Mouse (Mus musculus) lung, postnatal 0 days (tissue): ENCODE data around the gene Nsun5. TPM values are rescaled to one million over a fixed set of nuclear protein-coding genes. Genes with fewer than 3 reads are reported as not detected.

ENCODE experiments used
- ATAC-seq: fragments of 200-750 bp; cut with Nextera tagmentation; 2 replicates; pipeline ENCODE4 v1.8.0; 2017; ENCODE audit warnings: moderate library complexity
- DNase-seq: peaks from one replicate; pipeline ENCODE4 v3.0.0-alpha.2; 2016; ENCODE audit warnings: low spot score
- H3K27ac ChIP-seq: fragments of 300-500 bp; sonication (generic); 2 replicates; pipeline ENCODE4 v1.5.1; 2014; ENCODE audit warnings: antibody characterized with exemption, mild to moderate bottlenecking, low read length, mixed read lengths
- H3K27me3 ChIP-seq: fragments of 300-500 bp; sonication (generic); replicated peaks from 2 replicates; pipeline ENCODE4 v1.6.1; 2014; ENCODE audit warnings: low read length, mixed read lengths; ENCODE audit not compliant: insufficient read depth
- H3K36me3 ChIP-seq: fragments of 300-500 bp; sonication (generic); 2 replicates; pipeline ENCODE4 v1.6.1; 2014; ENCODE audit warnings: low read length, mixed read lengths; ENCODE audit not compliant: insufficient read depth
- H3K4me1 ChIP-seq: fragments of 300-500 bp; sonication (generic); 2 replicates; pipeline ENCODE4 v1.6.1; 2014; ENCODE audit warnings: antibody characterized with exemption, low read depth, low read length, mixed read lengths; ENCODE audit not compliant: insufficient read depth
- H3K4me2 ChIP-seq: fragments of 300-500 bp; sonication (generic); replicated peaks from 2 replicates; pipeline ENCODE4 v1.6.1; 2014; ENCODE audit warnings: low read depth, mild to moderate bottlenecking, low read length, moderate library complexity, mixed read lengths
- H3K4me3 ChIP-seq: fragments of 300-500 bp; sonication (generic); 2 replicates; pipeline ENCODE4 v1.5.1; 2014; ENCODE audit warnings: low read depth, low read length
- H3K9ac ChIP-seq: fragments of 300-500 bp; sonication (generic); replicated peaks from 2 replicates; pipeline ENCODE4 v1.6.1; 2014; ENCODE audit warnings: low read depth, mild to moderate bottlenecking
- H3K9me3 ChIP-seq: fragments of 300-500 bp; sonication (generic); 2 replicates; pipeline ENCODE4 v1.6.1; 2016; ENCODE audit warnings: low read length, mixed read lengths
- CTCF ChIP-seq: IDR thresholded peaks from 2 replicates; pipeline ENCODE4 v1.5.1; 2016; ENCODE audit warnings: antibody characterized with exemption, mild to moderate bottlenecking
- EP300 ChIP-seq: IDR thresholded peaks from 2 replicates; pipeline ENCODE4 v1.6.1; 2016; ENCODE audit warnings: antibody characterized with exemption, mild to moderate bottlenecking, control low read depth
- WGBS: fragments of 180-500 bp; shearing (Covaris S2); extraction: QIAGEN DNeasy Blood & Tissue Kit; methylation state at CpG from one replicate; pipeline ENCODE4 v1.1.7; 2014; 5-methylcytosine and 5-hydroxymethylcytosine counted together
- microRNA-seq: library from miRNA; unstranded; fragments of <30 nt; microRNA quantifications from one replicate; pipeline ENCODE4, GENCODE M21; 2016
- polyA plus RNA-seq: library from polyadenylated mRNA; unstranded; fragments of >200 nt; fragmentation: Nextera tagmentation; extraction: Ambion mirVana; gene quantifications from 2 replicates; pipeline ENCODE4 v1.2.1, GENCODE M21; 2015

Nsun5 gene
- polyA plus RNA-seq, 1 experiment from 2014 or later = 13.5 TPM

- ATAC-seq = peak; percentile 78
- 6% methylated on average over 2 of the region's 2 CpGs for WGBS
- DNase-seq = peak; percentile 80
- Histone ChIP-seq H3K4me1 (no peaks in the 10 kb centered on the region), H3K27me3 (no peaks in the 10 kb centered on the region), H3K4me3 (no peak overlapping the region), H3K4me2 (no peak overlapping the region), H3K9ac (no peak overlapping the region), H3K36me3 (no peaks in the 10 kb centered on the region), H3K9me3 (no peaks in the 10 kb centered on the region), H3K27ac (no peak overlapping the region)
- peak; percentile 97 for TF ChIP-seq CTCF
- no peak for TF ChIP-seq EP300
Observed at GRCm38 (mm10) chr5:135400244-135400643, 30.5 kb downstream of the Nsun5 start.

DNA sequence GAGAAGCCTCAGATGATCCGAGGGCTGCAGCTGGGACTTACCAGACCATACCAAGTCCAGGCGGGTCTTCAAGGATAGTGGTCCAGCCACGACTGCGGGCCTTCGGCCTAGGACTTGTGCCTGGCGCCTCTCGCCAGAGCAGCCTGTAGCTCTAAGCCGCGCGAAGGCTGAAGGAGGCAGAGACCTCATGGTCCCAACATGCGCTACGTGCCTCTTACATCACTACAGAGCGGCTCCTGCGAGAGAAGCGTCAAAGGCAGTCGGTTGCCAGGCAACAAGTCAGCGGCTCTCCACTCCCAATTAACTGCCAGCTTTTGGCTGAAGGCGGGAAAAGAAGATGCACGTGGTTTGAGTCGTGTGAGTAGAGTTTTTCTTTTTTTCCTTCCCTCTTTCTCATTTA is 34.9 kb downstream of the Nsun5 start:
- Histone ChIP-seq H3K36me3 (no peaks in the 10 kb centered on the region), H3K9ac (no peak overlapping the region), H3K27ac (no peak overlapping the region), H3K4me3 (no peak overlapping the region), H3K4me1 (no peaks in the 10 kb centered on the region), H3K4me2 (no peak overlapping the region), H3K27me3 (no peaks in the 10 kb centered on the region), H3K9me3 (no peaks in the 10 kb centered on the region)
- 36% methylated on average over 20 of the region's 20 CpGs for WGBS
- ATAC-seq (no peak), DNase-seq (peak; percentile 41)
- TF ChIP-seq CTCF = no peak
- TF ChIP-seq EP300 = no peak

DNA sequence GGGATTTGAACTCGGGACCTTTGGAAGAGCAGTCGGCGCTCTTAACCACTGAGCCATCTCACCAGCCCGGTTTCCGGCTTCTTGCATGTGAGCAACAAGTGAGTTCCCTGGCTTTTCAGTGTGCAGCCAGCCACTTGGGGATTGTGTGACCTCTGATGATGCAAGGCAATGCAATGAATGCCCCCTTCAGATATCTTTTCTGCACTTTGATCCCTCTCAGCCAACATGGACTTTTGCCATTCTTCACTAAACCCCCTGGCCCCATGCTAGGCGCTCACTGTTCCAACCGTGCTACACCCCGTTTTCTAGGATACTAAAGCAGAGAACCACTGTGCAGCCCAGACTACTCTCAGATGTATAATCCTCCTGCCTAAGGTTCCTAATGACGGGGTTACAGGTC is 35.7 kb downstream of the Nsun5 start:
- H3K9ac ChIP-seq = no peak overlapping the region
- H3K4me1 ChIP-seq = no peaks in the 10 kb centered on the region
- H3K27me3 ChIP-seq = no peaks in the 10 kb centered on the region
- H3K4me2 ChIP-seq = no peak overlapping the region
- TF ChIP-seq CTCF = no peak
- H3K36me3 ChIP-seq = 0 out of 2 replicates have a peak, but pooled peaks cover 2% of the 10 kb centered on the region
- DNase-seq = no peak
- no peaks in the 10 kb centered on the region for H3K9me3 ChIP-seq
- H3K27ac ChIP-seq = no peak overlapping the region
- H3K4me3 ChIP-seq = no peak overlapping the region
- WGBS = 85% methylated on average over 9 of the region's 9 CpGs
- ATAC-seq = no peak

DNA sequence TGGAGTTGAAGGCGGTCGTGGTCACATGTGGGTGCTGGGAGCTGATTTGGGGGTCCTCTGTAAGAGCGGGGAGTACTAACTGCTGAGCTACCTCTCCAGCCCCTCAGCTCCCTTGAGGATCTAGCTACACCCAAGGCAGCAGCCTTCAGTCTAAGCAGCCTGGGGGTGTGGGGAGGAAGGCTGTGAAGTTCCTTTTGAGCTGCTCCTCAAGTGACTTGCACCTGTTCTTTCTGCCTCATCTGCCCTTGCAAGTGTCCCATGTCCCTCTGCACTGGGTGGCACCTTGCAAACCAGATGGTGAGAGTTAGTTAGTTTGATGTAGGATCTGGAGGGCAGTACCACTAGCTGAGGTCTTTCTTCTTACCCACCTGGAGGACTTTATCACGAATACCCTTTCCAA is 38.4 kb downstream of the Nsun5 start:
- H3K4me1 ChIP-seq = no peaks in the 10 kb centered on the region
- no peak overlapping the region for H3K4me3 ChIP-seq
- no peak overlapping the region for H3K27ac ChIP-seq
- no peaks in the 10 kb centered on the region for H3K9me3 ChIP-seq
- 82% methylated on average over 4 of the region's 4 CpGs for WGBS
- no peaks in the 10 kb centered on the region for H3K27me3 ChIP-seq
- no peak overlapping the region for H3K9ac ChIP-seq
- peaks cover 7% of the 10 kb centered on the region; the same call in 1 of the 2 replicates for H3K36me3 ChIP-seq
- DNase-seq = no peak
- H3K4me2 ChIP-seq = no peak overlapping the region
- TF ChIP-seq EP300 (no peak), CTCF (no peak)
- no peak for ATAC-seq

DNA sequence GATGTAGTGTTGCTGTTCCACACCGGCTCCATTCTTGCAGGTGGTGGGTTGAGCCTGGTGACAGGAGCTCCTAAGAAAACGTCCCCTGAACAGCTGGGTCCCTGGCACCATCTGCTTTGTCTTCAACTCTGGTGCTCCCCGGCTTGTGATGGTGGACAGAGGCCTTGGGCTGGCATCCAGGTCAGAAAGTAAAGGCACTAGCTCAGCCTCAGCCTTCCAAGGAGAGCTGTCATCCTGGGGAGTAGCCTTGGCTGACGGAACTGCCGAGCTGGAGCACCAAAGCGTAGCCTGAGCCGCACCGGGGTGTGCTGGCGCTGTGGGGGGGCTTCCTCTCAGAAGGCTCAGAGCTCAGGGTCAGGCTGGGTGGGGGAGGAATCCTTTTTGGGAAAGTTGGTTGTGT is 40.5 kb downstream of the Nsun5 start:
- ATAC-seq = no peak
- TF ChIP-seq CTCF (no peak), EP300 (no peak)
- H3K9ac ChIP-seq = no peak overlapping the region
- H3K36me3 ChIP-seq = peaks cover 7% of the 10 kb centered on the region; the same call in 1 of the 2 replicates
- no peaks in the 10 kb centered on the region for H3K9me3 ChIP-seq
- 85% methylated on average over 9 of the region's 9 CpGs for WGBS
- no peaks in the 10 kb centered on the region for H3K27me3 ChIP-seq
- H3K4me1 ChIP-seq = no peaks in the 10 kb centered on the region
- no peak overlapping the region for H3K4me3 ChIP-seq
- no peak for DNase-seq
- no peak overlapping the region for H3K4me2 ChIP-seq
- H3K27ac ChIP-seq = no peak overlapping the region

Small RNA genes lying within 50 kb of the gene (microRNA-seq; reads per million reads assigned to microRNA genes)
- not detected for gene Mir7033

Other genes starting within 250 kb of the Nsun5 start
- gene Tbl2, start 220.3 kb upstream of the Nsun5 start, polyA plus RNA-seq = 8.7 and 9.5 TPM in 2 replicates
- 63.1 and 65.7 TPM in 2 replicates for gene Bcl7b, start 201.7 kb upstream of the Nsun5 start, polyA plus RNA-seq
- 14.6 and 19.2 TPM in 2 replicates for gene Baz1b, start 182.7 kb upstream of the Nsun5 start, polyA plus RNA-seq
- gene Fzd9, start 118.7 kb upstream of the Nsun5 start, polyA plus RNA-seq = 0.19 and 0.33 TPM in 2 replicates
- not detected in 2 replicates for gene Fkbp6, start 19.9 kb upstream of the Nsun5 start, polyA plus RNA-seq
- gene Trim50, start 16.7 kb upstream of the Nsun5 start, polyA plus RNA-seq = not detected in 2 replicates
- 3.9 and 4.7 TPM in 2 replicates for gene Pom121, start 24.6 kb downstream of the Nsun5 start, polyA plus RNA-seq
- gene Hip1, start 175.2 kb downstream of the Nsun5 start, polyA plus RNA-seq = 17.7 and 20.8 TPM in 2 replicates
- not detected in 2 replicates for gene Ccl26, start 193.6 kb downstream of the Nsun5 start, polyA plus RNA-seq
- gene Ccl24, start 203.1 kb downstream of the Nsun5 start, polyA plus RNA-seq = 0.71 and 0.84 TPM in 2 replicates